Mouse (Mus musculus) hindbrain, embryonic 15.5 days (tissue): ENCODE measurements around the gene Smarca5. TPM values are rescaled to one million over a fixed set of nuclear protein-coding genes. Genes with fewer than 3 reads are reported as not detected.

ENCODE experiments used
- ATAC-seq: fragments of 200-750 bp; cut with Nextera tagmentation; 2 replicates; pipeline ENCODE4 v1.8.0; 2017; ENCODE audit warnings: low read depth, moderate number of reproducible peaks, moderate TSS enrichment; ENCODE audit not compliant: low FRiP score
- H3K27ac ChIP-seq: fragments of 300-500 bp; sonication (generic); replicated peaks from 2 replicates; pipeline ENCODE4 v1.5.1; 2015; ENCODE audit warnings: mild to moderate bottlenecking, inconsistent platforms
- H3K27me3 ChIP-seq: fragments of 300-500 bp; sonication (generic); 2 replicates; pipeline ENCODE4 v1.6.1; 2015; ENCODE audit warnings: control low read depth, inconsistent platforms
- H3K36me3 ChIP-seq: fragments of 300-500 bp; sonication (generic); 2 replicates; pipeline ENCODE4 v1.6.1; 2015; ENCODE audit warnings: control low read depth, inconsistent platforms
- H3K4me1 ChIP-seq: fragments of 300-500 bp; sonication (generic); replicated peaks from 2 replicates; pipeline ENCODE4 v1.6.1; 2015; ENCODE audit warnings: control low read depth, inconsistent platforms
- H3K4me2 ChIP-seq: fragments of 300-500 bp; sonication (generic); 2 replicates; pipeline ENCODE4 v1.6.1; 2015; ENCODE audit warnings: moderate library complexity, mild to moderate bottlenecking, inconsistent platforms
- H3K4me3 ChIP-seq: fragments of 300-500 bp; sonication (generic); 2 replicates; pipeline ENCODE4 v1.5.1; 2015; ENCODE audit warnings: mild to moderate bottlenecking, inconsistent platforms
- H3K9ac ChIP-seq: fragments of 300-500 bp; sonication (generic); 2 replicates; pipeline ENCODE4 v1.6.1; 2015; ENCODE audit warnings: inconsistent platforms
- H3K9me3 ChIP-seq: fragments of 300-500 bp; sonication (generic); 2 replicates; pipeline ENCODE4 v1.6.1; 2016; ENCODE audit warnings: control low read depth, inconsistent platforms
- WGBS: fragments of 180-500 bp; shearing (Covaris S2); methylation state at CpG from one replicate; pipeline ENCODE4 v1.1.7; 2015; 5-methylcytosine and 5-hydroxymethylcytosine counted together
- polyA plus RNA-seq: library from polyadenylated mRNA; unstranded; fragments of >200 nt; fragmentation: Nextera tagmentation; extraction: Ambion mirVana; gene quantifications from 2 replicates; pipeline ENCODE4 v1.2.1, GENCODE M21; 2015

Smarca5 gene
- polyA plus RNA-seq, 1 experiment from 2014 or later = 49.7 TPM

DNA sequence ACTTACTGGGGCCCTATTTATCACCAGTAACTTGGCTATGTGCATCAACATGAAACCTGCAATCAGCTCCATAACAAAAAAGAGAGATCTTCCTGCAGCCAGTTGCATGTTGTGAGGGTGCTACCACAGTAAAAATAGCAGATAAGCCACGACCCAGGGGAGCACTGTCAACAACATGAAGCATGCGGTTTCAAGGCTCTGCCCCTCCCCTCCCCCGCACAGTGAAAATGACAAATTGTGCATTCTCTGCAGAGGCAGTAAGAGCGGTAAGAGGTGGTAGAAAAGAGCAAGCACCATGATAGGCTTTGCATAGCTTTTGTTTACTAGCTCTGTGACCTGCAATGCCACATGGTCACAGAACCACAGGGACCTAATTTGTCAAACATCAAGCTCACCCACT is 81.7 kb downstream of the Smarca5 start:
- H3K9me3 ChIP-seq = no peaks in the 10 kb centered on the region
- H3K27ac ChIP-seq = no peak overlapping the region
- no peak overlapping the region for H3K4me3 ChIP-seq
- H3K4me1 ChIP-seq = no peaks in the 10 kb centered on the region
- H3K9ac ChIP-seq = no peak overlapping the region
- H3K27me3 ChIP-seq = no peaks in the 10 kb centered on the region
- ATAC-seq = no peak
- no peaks in the 10 kb centered on the region for H3K36me3 ChIP-seq
- H3K4me2 ChIP-seq = no peak overlapping the region
- WGBS = 26% methylated on average over 4 of the region's 4 CpGs

Other genes starting within 250 kb of the Smarca5 start
- 3.1 and 4.6 TPM in 2 replicates for gene Gypa, start 245.7 kb downstream of the Smarca5 start, polyA plus RNA-seq
- gene Frem3, start 128.4 kb downstream of the Smarca5 start, polyA plus RNA-seq = 0.16 and 0.21 TPM in 2 replicates
- 10.9 and 14.0 TPM in 2 replicates for gene Gab1, start 141.0 kb upstream of the Smarca5 start, polyA plus RNA-seq